Mouse (Mus musculus): Measurements from ENCODE around the gene Serpina11.

- TF ChIP-seq GATA1 (IDR thresholded peaks at IDR 0.05; ENCODE audit: low read length) (no peak), TAL1 (IDR thresholded peaks at IDR 0.05; ENCODE audit: low read length) (no peak)
Measured at GRCm38 (mm10) chr12:103962860-103963259, 26.9 kb downstream of the Serpina11 start.
